Mouse (Mus musculus) lung, embryonic 16.5 days (tissue): Measurements from ENCODE around the gene Sft2d1. TPM values are rescaled to one million over a fixed set of nuclear protein-coding genes. Genes with fewer than 3 reads are reported as not detected.

Source experiments
- polyA plus RNA-seq: library from polyadenylated mRNA; unstranded; fragments of >200 nt; fragmentation: Nextera tagmentation; extraction: Ambion mirVana; gene quantifications from 2 replicates; pipeline ENCODE4 v1.2.1, GENCODE M21; 2015

Gene Sft2d1
- polyA plus RNA-seq, 1 experiment from 2014 or later: 83.6 TPM

Other genes with a start within 250 kb of the Sft2d1 start
- gene Gm49673, start 163.3 kb upstream of the Sft2d1 start, polyA plus RNA-seq: 0.24 TPM in 1 of 2 replicates, not detected in the other
- gene Rnaset2a, start 163.0 kb upstream of the Sft2d1 start, polyA plus RNA-seq: 40.1 TPM in 2 replicates
- gene Fgfr1op, start 145.6 kb upstream of the Sft2d1 start, polyA plus RNA-seq: 38.4 and 39.5 TPM in 2 replicates
- gene Ccr6, start 75.1 kb upstream of the Sft2d1 start, polyA plus RNA-seq: 0.23 and 0.26 TPM in 2 replicates
- gene Mpc1, start 28.2 kb upstream of the Sft2d1 start, polyA plus RNA-seq: 196 and 202 TPM in 2 replicates
- 1.5 and 1.6 TPM in 2 replicates for gene Prr18, start 26.4 kb downstream of the Sft2d1 start, polyA plus RNA-seq
- 0.62 and 0.73 TPM in 2 replicates for gene T2, start 44.9 kb downstream of the Sft2d1 start, polyA plus RNA-seq
- 0.13 and 0.40 TPM in 2 replicates for gene T, start 123.3 kb downstream of the Sft2d1 start, polyA plus RNA-seq
- gene Pde10a, start 214.3 kb downstream of the Sft2d1 start, polyA plus RNA-seq: 0.88 and 1.7 TPM in 2 replicates